Mouse (Mus musculus) heart, embryonic 15.5 days (tissue): Measurements from ENCODE around the gene Hrh1. TPM values are rescaled to one million over a fixed set of nuclear protein-coding genes. Genes with fewer than 3 reads are reported as not detected.

Experiments
- ATAC-seq: fragments of 200-750 bp; cut with Nextera tagmentation; replicated peaks from 2 replicates; pipeline ENCODE4 v1.8.0; 2017; ENCODE audit warnings: low read depth, moderate TSS enrichment; ENCODE audit not compliant: insufficient number of reproducible peaks, insufficient read depth, low FRiP score
- H3K27ac ChIP-seq: fragments of 300-500 bp; sonication (generic); 2 replicates; pipeline ENCODE4 v1.5.1; 2015; ENCODE audit warnings: mild to moderate bottlenecking, inconsistent platforms
- H3K27me3 ChIP-seq: fragments of 300-500 bp; sonication (generic); 2 replicates; pipeline ENCODE4 v1.6.1; 2015; ENCODE audit warnings: inconsistent platforms
- H3K36me3 ChIP-seq: fragments of 300-500 bp; sonication (generic); 2 replicates; pipeline ENCODE4 v1.6.1; 2015; ENCODE audit warnings: mild to moderate bottlenecking, inconsistent platforms
- H3K4me1 ChIP-seq: fragments of 300-500 bp; sonication (generic); replicated peaks from 2 replicates; pipeline ENCODE4 v1.6.1; 2015; ENCODE audit warnings: inconsistent platforms
- H3K4me2 ChIP-seq: fragments of 300-500 bp; sonication (generic); 2 replicates; pipeline ENCODE4 v1.6.1; 2015; ENCODE audit warnings: inconsistent platforms, mild to moderate bottlenecking, moderate library complexity
- H3K4me3 ChIP-seq: fragments of 300-500 bp; sonication (generic); 2 replicates; pipeline ENCODE4 v1.5.1; 2015; ENCODE audit warnings: mild to moderate bottlenecking, inconsistent platforms
- H3K9ac ChIP-seq: fragments of 300-500 bp; sonication (generic); 2 replicates; pipeline ENCODE4 v1.6.1; 2015; ENCODE audit warnings: mild to moderate bottlenecking, inconsistent platforms
- H3K9me3 ChIP-seq: fragments of 300-500 bp; sonication (generic); replicated peaks from 2 replicates; pipeline ENCODE4 v1.6.1; 2016; ENCODE audit warnings: inconsistent platforms
- WGBS: fragments of 180-500 bp; shearing (Covaris S2); methylation state at CpG from one replicate; pipeline ENCODE4 v1.1.7; 2015; ENCODE audit warnings: mixed read lengths; 5-methylcytosine and 5-hydroxymethylcytosine counted together
- polyA plus RNA-seq: library from polyadenylated mRNA; unstranded; fragments of >200 nt; fragmentation: Nextera tagmentation; extraction: Ambion mirVana; gene quantifications from 2 replicates; pipeline ENCODE4 v1.2.1, GENCODE M21; 2015

Gene Hrh1
- polyA plus RNA-seq, 1 experiment from 2014 or later, result 0.04 TPM

GRCm38 (mm10) chr6:114434524-114434923 lies 36.8 kb downstream of the Hrh1 start:
- no peaks in the 10 kb centered on the region for H3K4me1 ChIP-seq
- no peak overlapping the region for H3K9ac ChIP-seq
- H3K4me2 ChIP-seq, result no peak overlapping the region
- no peak overlapping the region for H3K4me3 ChIP-seq
- H3K36me3 ChIP-seq, result no peaks in the 10 kb centered on the region
- H3K9me3 ChIP-seq, result no peaks in the 10 kb centered on the region
- ATAC-seq, result no peak
- peaks cover 2% of the 10 kb centered on the region; the same call in 1 of the 2 replicates for H3K27me3 ChIP-seq
- 80% methylated on average over 5 of the region's 5 CpGs for WGBS
- H3K27ac ChIP-seq, result no peak overlapping the region

GRCm38 (mm10) chr6:114440302-114440701 lies 42.6 kb downstream of the Hrh1 start:
- H3K36me3 ChIP-seq, result no peaks in the 10 kb centered on the region
- H3K4me2 ChIP-seq, result no peak overlapping the region
- ATAC-seq, result no peak
- H3K4me1 ChIP-seq, result no peaks in the 10 kb centered on the region
- no peaks in the 10 kb centered on the region for H3K9me3 ChIP-seq
- no peak overlapping the region for H3K27ac ChIP-seq
- no peak overlapping the region for H3K4me3 ChIP-seq
- no peak overlapping the region for H3K9ac ChIP-seq
- H3K27me3 ChIP-seq, result peaks cover 7% of the 10 kb centered on the region; the same call in 1 of the 2 replicates
- WGBS, result 38% methylated on average over 2 of the region's 2 CpGs

GRCm38 (mm10) chr6:114440788-114441453 lies 43.2 kb downstream of the Hrh1 start:
- no peak overlapping the region for H3K9ac ChIP-seq
- no peak overlapping the region for H3K27ac ChIP-seq
- H3K36me3 ChIP-seq, result no peaks in the 10 kb centered on the region
- H3K9me3 ChIP-seq, result no peaks in the 10 kb centered on the region
- H3K27me3 ChIP-seq, result 0 out of 2 replicates have a peak, but pooled peaks cover 7% of the 10 kb centered on the region
- H3K4me2 ChIP-seq, result no peak overlapping the region
- H3K4me3 ChIP-seq, result no peak overlapping the region
- ATAC-seq, result no peak
- 51% methylated on average over 10 of the region's 10 CpGs for WGBS
- no peaks in the 10 kb centered on the region for H3K4me1 ChIP-seq

- Histone ChIP-seq H3K9me3 (no peaks in the 10 kb centered on the region), H3K9ac (no peak overlapping the region), H3K36me3 (no peaks in the 10 kb centered on the region), H3K4me2 (no peak overlapping the region), H3K27me3 (0 out of 2 replicates have a peak, but pooled peaks cover 5% of the 10 kb centered on the region), H3K27ac (no peak overlapping the region), H3K4me1 (no peaks in the 10 kb centered on the region), H3K4me3 (no peak overlapping the region)
- 67% methylated on average over 1 of the region's 1 CpGs for WGBS
- no peak for ATAC-seq
Measured at GRCm38 (mm10) chr6:114444247-114444844, 46.6 kb downstream of the Hrh1 start.

GRCm38 (mm10) chr6:114444976-114445375 lies 47.2 kb downstream of the Hrh1 start:
- H3K9me3 ChIP-seq, result no peaks in the 10 kb centered on the region
- no peak overlapping the region for H3K4me3 ChIP-seq
- ATAC-seq, result no peak
- H3K36me3 ChIP-seq, result no peaks in the 10 kb centered on the region
- H3K9ac ChIP-seq, result no peak overlapping the region
- H3K27ac ChIP-seq, result no peak overlapping the region
- WGBS, result 44% methylated on average over 3 of the region's 3 CpGs
- no peaks in the 10 kb centered on the region for H3K4me1 ChIP-seq
- H3K27me3 ChIP-seq, result 0 out of 2 replicates have a peak, but pooled peaks cover 5% of the 10 kb centered on the region
- no peak overlapping the region for H3K4me2 ChIP-seq

- no peak overlapping the region for H3K4me3 ChIP-seq
- H3K36me3 ChIP-seq, result no peaks in the 10 kb centered on the region
- H3K4me2 ChIP-seq, result no peak overlapping the region
- H3K9me3 ChIP-seq, result no peaks in the 10 kb centered on the region
- H3K27ac ChIP-seq, result no peak overlapping the region
- 0 out of 2 replicates have a peak, but pooled peaks cover 5% of the 10 kb centered on the region for H3K27me3 ChIP-seq
- ATAC-seq, result no peak
- H3K9ac ChIP-seq, result no peak overlapping the region
- WGBS, result 63% methylated on average over 9 of the region's 9 CpGs
- H3K4me1 ChIP-seq, result no peaks in the 10 kb centered on the region
Measured at GRCm38 (mm10) chr6:114448888-114449287, 51.2 kb downstream of the Hrh1 start.

DNA sequence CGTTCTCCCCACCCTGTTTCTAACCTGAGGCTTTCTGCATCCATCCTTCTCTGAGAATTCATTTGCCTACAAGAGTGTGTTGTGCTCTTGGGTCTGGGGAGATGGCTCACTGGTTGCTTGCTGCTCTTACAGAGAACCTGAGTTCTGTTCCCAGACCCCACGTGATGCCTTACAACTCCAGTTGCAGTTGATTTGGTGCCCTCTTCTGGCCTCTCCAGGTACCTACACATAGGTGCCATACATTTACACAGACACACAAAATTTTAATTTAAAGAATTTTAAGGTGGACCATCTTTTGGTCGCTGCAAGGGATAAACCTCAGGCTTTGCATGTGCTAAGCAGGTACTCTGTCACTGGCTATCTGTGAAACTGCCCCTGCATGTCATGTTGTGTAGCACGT lies 57.5 kb downstream of the Hrh1 start:
- Histone ChIP-seq H3K9ac (no peak overlapping the region), H3K27me3 (0 out of 2 replicates have a peak, but pooled peaks cover 3% of the 10 kb centered on the region), H3K9me3 (no peaks in the 10 kb centered on the region), H3K4me2 (no peak overlapping the region), H3K27ac (no peak overlapping the region), H3K36me3 (no peaks in the 10 kb centered on the region), H3K4me1 (0 out of 2 replicates have a peak, but pooled peaks cover 2% of the 10 kb centered on the region), H3K4me3 (no peak overlapping the region)
- 84% methylated on average over 4 of the region's 4 CpGs for WGBS
- no peak for ATAC-seq

DNA sequence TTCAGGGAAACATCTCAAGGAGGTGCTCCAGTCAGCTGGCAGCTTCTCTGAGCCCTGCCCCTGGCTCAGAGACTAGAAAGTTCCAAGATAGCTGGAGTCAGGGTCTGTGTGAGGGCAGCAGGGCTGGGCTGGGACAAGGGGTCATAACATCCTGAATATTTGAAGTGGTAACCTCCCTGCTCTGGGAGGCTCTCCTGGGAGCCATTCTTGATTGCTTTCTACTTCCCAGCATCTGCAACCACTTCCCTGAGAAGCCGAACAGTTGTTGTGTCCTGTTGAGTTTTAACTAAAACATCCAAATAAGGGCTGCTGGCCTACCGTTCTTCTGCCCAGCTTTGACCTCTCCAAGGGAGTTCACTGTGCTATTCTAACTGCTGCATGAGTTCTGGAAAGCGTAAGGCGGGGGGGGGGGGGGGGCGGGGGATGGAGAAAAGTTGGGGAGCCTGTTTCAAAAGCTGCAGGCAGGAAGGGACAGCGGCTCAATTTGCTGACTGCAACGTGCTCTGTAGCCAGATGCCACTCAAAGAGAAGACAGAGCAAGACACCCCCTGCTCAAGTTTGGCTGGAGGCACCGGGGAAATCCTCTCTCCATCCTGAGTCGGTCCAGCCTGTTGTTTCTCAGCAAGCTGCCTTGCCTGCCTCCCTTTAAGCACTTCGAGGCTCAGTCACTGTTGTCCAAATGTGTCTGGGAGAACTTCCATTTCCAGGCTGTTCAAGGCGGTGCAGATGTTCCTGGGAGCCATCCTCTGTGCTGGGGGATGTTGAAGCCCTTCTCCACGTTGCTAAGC lies 58.7 kb downstream of the Hrh1 start:
- Histone ChIP-seq H3K9ac (no peak overlapping the region), H3K4me3 (no peak overlapping the region), H3K4me2 (no peak overlapping the region), H3K4me1 (0 out of 2 replicates have a peak, but pooled peaks cover 2% of the 10 kb centered on the region), H3K27ac (no peak overlapping the region), H3K9me3 (no peaks in the 10 kb centered on the region), H3K27me3 (no peaks in the 10 kb centered on the region), H3K36me3 (no peaks in the 10 kb centered on the region)
- 54% methylated on average over 12 of the region's 12 CpGs for WGBS
- ATAC-seq, result no peak

DNA sequence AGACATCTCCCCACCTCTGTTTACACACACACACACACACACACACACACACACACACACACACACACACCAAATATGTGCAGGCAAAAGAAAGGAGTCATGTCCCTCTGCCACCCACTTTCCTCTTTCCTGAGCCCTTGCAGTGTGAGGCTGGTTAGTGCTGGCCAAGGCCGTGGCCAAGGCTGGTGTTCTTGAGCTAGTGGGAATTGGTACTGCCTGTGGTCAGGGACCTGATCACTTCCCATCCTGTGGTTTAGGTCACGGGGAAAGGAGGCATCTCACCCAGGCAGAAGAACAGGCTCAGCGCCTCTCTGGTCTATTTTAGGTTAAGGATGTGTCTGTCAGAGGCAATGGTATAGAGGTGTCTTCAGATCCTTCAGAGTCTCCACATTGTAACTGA lies 59.6 kb downstream of the Hrh1 start:
- no peak overlapping the region for H3K27ac ChIP-seq
- no peaks in the 10 kb centered on the region for H3K27me3 ChIP-seq
- 0 out of 2 replicates have a peak, but pooled peaks cover 2% of the 10 kb centered on the region for H3K4me1 ChIP-seq
- WGBS, result 75% methylated on average over 3 of the region's 3 CpGs
- no peak overlapping the region for H3K4me3 ChIP-seq
- no peaks in the 10 kb centered on the region for H3K36me3 ChIP-seq
- H3K4me2 ChIP-seq, result no peak overlapping the region
- no peaks in the 10 kb centered on the region for H3K9me3 ChIP-seq
- ATAC-seq, result no peak
- H3K9ac ChIP-seq, result no peak overlapping the region

DNA sequence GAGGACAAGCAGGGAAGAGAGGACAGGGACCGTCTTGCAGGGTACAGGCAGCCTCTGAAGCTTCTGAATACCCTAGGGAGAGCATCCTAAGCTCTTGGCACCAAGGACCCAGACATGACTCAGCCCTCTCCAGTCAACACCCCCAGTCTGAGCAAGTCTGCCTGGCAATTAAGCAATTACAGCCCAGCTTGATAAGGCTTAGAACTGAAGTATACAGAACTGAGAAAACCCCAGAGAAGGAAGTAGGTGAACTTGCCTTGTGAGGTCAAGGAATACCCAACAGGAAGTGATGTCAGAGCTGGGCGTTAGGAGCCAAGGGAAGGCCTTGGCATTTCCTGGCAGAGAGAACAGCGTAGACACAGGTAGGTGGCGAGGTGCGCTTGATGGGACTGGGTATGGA lies 60.5 kb downstream of the Hrh1 start:
- WGBS, result 61% methylated on average over 5 of the region's 5 CpGs
- no peak for ATAC-seq
- H3K4me3 ChIP-seq, result no peak overlapping the region
- H3K9me3 ChIP-seq, result no peaks in the 10 kb centered on the region
- H3K27ac ChIP-seq, result no peak overlapping the region
- 0 out of 2 replicates have a peak, but pooled peaks cover 2% of the 10 kb centered on the region for H3K4me1 ChIP-seq
- no peak overlapping the region for H3K4me2 ChIP-seq
- H3K9ac ChIP-seq, result no peak overlapping the region
- H3K27me3 ChIP-seq, result no peaks in the 10 kb centered on the region
- H3K36me3 ChIP-seq, result no peaks in the 10 kb centered on the region

GRCm38 (mm10) chr6:114459969-114460368 lies 62.2 kb downstream of the Hrh1 start:
- Histone ChIP-seq H3K4me3 (no peak overlapping the region), H3K4me1 (0 out of 2 replicates have a peak, but pooled peaks cover 2% of the 10 kb centered on the region), H3K4me2 (no peak overlapping the region), H3K9ac (no peak overlapping the region), H3K27me3 (no peaks in the 10 kb centered on the region), H3K27ac (no peak overlapping the region), H3K36me3 (no peaks in the 10 kb centered on the region), H3K9me3 (no peaks in the 10 kb centered on the region)
- no peak for ATAC-seq
- 81% methylated on average over 2 of the region's 2 CpGs for WGBS
